17 mouse cellular contexts compared by ENCODE assay signal in the genomic region with DNA sequence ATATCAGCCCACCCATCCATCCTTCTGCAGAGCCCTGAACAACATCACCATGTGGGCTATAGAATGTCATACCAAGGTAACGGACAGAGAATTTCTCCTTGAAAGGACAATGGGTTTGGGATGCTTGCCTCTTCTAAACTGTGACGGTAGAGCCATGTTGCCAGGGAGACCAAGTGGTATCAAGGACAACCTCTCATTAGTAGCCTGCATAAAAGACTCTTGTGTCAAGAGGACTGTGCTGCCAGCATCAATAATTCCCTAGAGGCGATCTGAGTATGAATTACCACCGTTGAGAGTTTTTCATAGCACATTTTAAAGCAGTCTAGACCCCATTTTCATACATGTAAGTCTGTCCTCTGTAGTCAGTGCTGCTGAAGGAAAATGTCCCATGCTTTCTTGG.
DNase-seq lines count a peak whose midpoint lies in the region; ATAC-seq lines count a peak whose summit lies in the region.
"Had no signal": no experiment of that assay in that cellular context is flagged by ENCODE, and none has a peak within 500 bp of the region (broad histone marks: within the 10 kb centered on the region; RNA-seq: fewer than 3 reads in every experiment).

No protein-coding gene starts in this region.

- WGBS in hindbrain, embryonic 15.5 days: 17% methylated on average over 4 of the region's 4 CpGs
- 14% methylated on average over 4 of the region's 4 CpGs for WGBS in neural tube, embryonic 14.5 days

- H3K4me3 ChIP-seq in hindbrain, embryonic 15.5 days: no peak overlapping the region
- H3K4me3 ChIP-seq in neural tube, embryonic 14.5 days (ENCODE audit: low read depth, low read length): no peak overlapping the region

- H3K27me3 ChIP-seq in hindbrain, embryonic 15.5 days: no peaks in the 10 kb centered on the region
- no peaks in the 10 kb centered on the region for H3K27me3 ChIP-seq in neural tube, embryonic 14.5 days (ENCODE audit: control insufficient read depth, insufficient read depth, low read length)

- no peaks in the 10 kb centered on the region for H3K9me3 ChIP-seq in hindbrain, embryonic 15.5 days
- H3K9me3 ChIP-seq in neural tube, embryonic 14.5 days (ENCODE audit: control insufficient read depth, low read length): no peaks in the 10 kb centered on the region

- H3K9ac ChIP-seq in hindbrain, embryonic 15.5 days: no peak overlapping the region
- no peak overlapping the region for H3K9ac ChIP-seq in neural tube, embryonic 14.5 days (replicated peaks; ENCODE audit: low read depth, low read length)
- H3K9ac ChIP-seq: liver, postnatal 0 days had no signal

- H3K36me3 ChIP-seq in hindbrain, embryonic 15.5 days: no peaks in the 10 kb centered on the region
- no peaks in the 10 kb centered on the region for H3K36me3 ChIP-seq in neural tube, embryonic 14.5 days (ENCODE audit: control insufficient read depth, insufficient read depth, low read length)

- no peak overlapping the region for H3K27ac ChIP-seq in hindbrain, embryonic 15.5 days (replicated peaks)
- H3K27ac ChIP-seq in neural tube, embryonic 14.5 days (ENCODE audit: low read depth, low read length): no peak overlapping the region

- no peak overlapping the region for H3K4me2 ChIP-seq in hindbrain, embryonic 15.5 days
- no peak overlapping the region for H3K4me2 ChIP-seq in neural tube, embryonic 14.5 days (ENCODE audit: low read depth, low read length)
- H3K4me2 ChIP-seq: heart, embryonic 11.5 days had no signal

- ATAC-seq in frontal cortex, adult (ENCODE audit: low TSS enrichment): peak; percentile 47; the same call in 1 of the 2 replicates
- 0 out of 2 replicates have a peak, but pooled peaks have one; percentile 23 for ATAC-seq in hindbrain, embryonic 15.5 days (ENCODE audit: low FRiP score, low read depth)
- ATAC-seq in neural tube, embryonic 14.5 days (ENCODE audit: low read depth): peak; percentile 68; the same call in 1 of the 2 replicates
- ATAC-seq: liver, postnatal 0 days had no signal

- DNase-seq in frontal cortex, postnatal 10 days (ENCODE audit: low spot score in 2 of 2): no peak
- DNase-seq in embryo, embryonic 11 days: peak; percentile 14
- DNase-seq in spleen, postnatal 14 days (ENCODE audit: low spot score in 2 of 2): no peak
- no peak for DNase-seq in testis, postnatal 10 days (ENCODE audit: low spot score)
- no peak for DNase-seq in cerebellum, adult 8-10 months
- DNase-seq: B cell, adult 2 months; cerebellum, adult 18-20 months; gastrocnemius, postnatal 14 days; heart, postnatal 4 days; kidney, adult 2 months; kidney, postnatal 4 days; liver, postnatal 0 days; lung, postnatal 4 days had no signal

- H3K4me1 ChIP-seq in hindbrain, embryonic 15.5 days (replicated peaks): no peaks in the 10 kb centered on the region; the same call in 1 of the 2 replicates
- H3K4me1 ChIP-seq in neural tube, embryonic 14.5 days (ENCODE audit: control insufficient read depth, insufficient read depth, low read length): no peaks in the 10 kb centered on the region
